Mouse (Mus musculus) layer of hippocampus, postnatal 14 days (tissue): ENCODE measurements around the gene Tprn. TPM values are rescaled to one million over a fixed set of nuclear protein-coding genes. Genes with fewer than 3 reads are reported as not detected.

Experiments used
- total RNA-seq, 2 experiments: library from RNA; stranded (reverse); gene quantifications; 2 replicates each; pipeline ENCODE4 v1.2.3; 2021

Tprn gene
- total RNA-seq, 2 experiments from 2014 or later, result 21.1 to 23.2 TPM

Other genes with a start within 250 kb of the Tprn start
- 1,000 to 10,000 TPM in 1 of 2 experiments, 100 to 1,000 TPM in 1; 982 to 1,031 TPM for gene Nsmf, start 208.3 kb upstream of the Tprn start, total RNA-seq
- not detected for gene Entpd8, start 182.3 kb upstream of the Tprn start, total RNA-seq
- gene Noxa1, start 167.5 kb upstream of the Tprn start, total RNA-seq, result not detected
- 10 to 100 TPM; 38.1 to 49.8 TPM for gene Nrarp, start 81.9 kb upstream of the Tprn start, total RNA-seq
- 1 to 10 TPM; 1.7 to 2.0 TPM for gene Tor4a, start 65.7 kb upstream of the Tprn start, total RNA-seq
- 10 to 100 TPM; 50.7 to 51.7 TPM for gene Nelfb, start 51.1 kb upstream of the Tprn start, total RNA-seq
- gene Stpg3, start 48.0 kb upstream of the Tprn start, total RNA-seq, result not detected
- gene Fam166a, start 43.9 kb upstream of the Tprn start, total RNA-seq, result not detected
- 100 to 1,000 TPM; 415 to 455 TPM for gene Tubb4b, start 37.9 kb upstream of the Tprn start, total RNA-seq
- not detected for gene Slc34a3, start 28.3 kb upstream of the Tprn start, total RNA-seq
- gene Rnf224, start 25.8 kb upstream of the Tprn start, total RNA-seq, result not detected
- 100 to 1,000 TPM; 195 to 202 TPM for gene Rnf208, start 20.4 kb upstream of the Tprn start, total RNA-seq
- gene Cysrt1, start 20.2 kb upstream of the Tprn start, total RNA-seq, result not detected
- 1 to 10 TPM; 3.6 to 3.7 TPM for gene AL732309.1, start 15.8 kb upstream of the Tprn start, total RNA-seq
- 10 to 100 TPM; 34.3 to 38.0 TPM for gene Tmem203, start 7.2 kb upstream of the Tprn start, total RNA-seq
- gene Ssna1, start 9.8 kb downstream of the Tprn start, total RNA-seq, result 10 to 100 TPM; 69.1 to 70.1 TPM
- gene Anapc2, start 9.9 kb downstream of the Tprn start, total RNA-seq, result 10 to 100 TPM; 66.6 to 72.1 TPM
- gene Tmem210, start 25.5 kb downstream of the Tprn start, total RNA-seq, result not detected
- not detected for gene Lrrc26, start 27.3 kb downstream of the Tprn start, total RNA-seq
- gene Grin1, start 56.6 kb downstream of the Tprn start, total RNA-seq, result 100 to 1,000 TPM; 419 to 451 TPM
- gene Man1b1, start 69.7 kb downstream of the Tprn start, total RNA-seq, result 10 to 100 TPM; 49.0 to 59.9 TPM
- gene Dpp7, start 93.7 kb downstream of the Tprn start, total RNA-seq, result 10 to 100 TPM; 24.7 to 29.4 TPM
- gene Uap1l1, start 103.1 kb downstream of the Tprn start, total RNA-seq, result 10 to 100 TPM in 1 of 2 experiments, 1 to 10 TPM in 1; 9.2 to 11.8 TPM
- 10 to 100 TPM; 11.9 to 15.3 TPM for gene Sapcd2, start 109.7 kb downstream of the Tprn start, total RNA-seq
- gene Entpd2, start 133.3 kb downstream of the Tprn start, total RNA-seq, result 10 to 100 TPM; 22.3 to 23.4 TPM
- 100 to 1,000 TPM; 402 to 418 TPM for gene Npdc1, start 136.7 kb downstream of the Tprn start, total RNA-seq
- under 1 TPM; 0.31 to 0.81 TPM for gene Fut7, start 160.6 kb downstream of the Tprn start, total RNA-seq
- gene Abca2, start 166.1 kb downstream of the Tprn start, total RNA-seq, result 100 to 1,000 TPM; 140 to 141 TPM
- under 1 TPM in 1 of 2 experiments, not detected in 1; 0.58 TPM for gene Clic3, start 194.2 kb downstream of the Tprn start, total RNA-seq
- 10 to 100 TPM; 52.1 to 57.7 TPM for gene Paxx, start 198.5 kb downstream of the Tprn start, total RNA-seq
- 100 to 1,000 TPM; 234 to 420 TPM for gene Ptgds, start 207.4 kb downstream of the Tprn start, total RNA-seq
- not detected for gene Lcn12, start 231.3 kb downstream of the Tprn start, total RNA-seq
- gene Fbxw5, start 238.1 kb downstream of the Tprn start, total RNA-seq, result 100 to 1,000 TPM; 130 to 134 TPM
- gene C8g, start 239.1 kb downstream of the Tprn start, total RNA-seq, result 1 to 10 TPM; 1.5 to 1.7 TPM